Mouse (Mus musculus) activated CD4-positive, CD25-positive, alpha-beta regulatory T cell, adult 4 months (primary cell): ENCODE measurements around the gene Syndig1l. TPM values are rescaled to one million over a fixed set of nuclear protein-coding genes. Genes with fewer than 3 reads are reported as not detected.

Experiments used
- ATAC-seq: one replicate; pipeline ENCODE4 v1.8.0; 2017
- polyA plus RNA-seq, 2 experiments: library from polyadenylated mRNA; unstranded; fragments of 100-300 nt; shearing (Covaris generic); gene quantifications; one replicate each; pipeline ENCODE4 v1.2.1; 2017

Syndig1l gene
- not detected for polyA plus RNA-seq

DNA sequence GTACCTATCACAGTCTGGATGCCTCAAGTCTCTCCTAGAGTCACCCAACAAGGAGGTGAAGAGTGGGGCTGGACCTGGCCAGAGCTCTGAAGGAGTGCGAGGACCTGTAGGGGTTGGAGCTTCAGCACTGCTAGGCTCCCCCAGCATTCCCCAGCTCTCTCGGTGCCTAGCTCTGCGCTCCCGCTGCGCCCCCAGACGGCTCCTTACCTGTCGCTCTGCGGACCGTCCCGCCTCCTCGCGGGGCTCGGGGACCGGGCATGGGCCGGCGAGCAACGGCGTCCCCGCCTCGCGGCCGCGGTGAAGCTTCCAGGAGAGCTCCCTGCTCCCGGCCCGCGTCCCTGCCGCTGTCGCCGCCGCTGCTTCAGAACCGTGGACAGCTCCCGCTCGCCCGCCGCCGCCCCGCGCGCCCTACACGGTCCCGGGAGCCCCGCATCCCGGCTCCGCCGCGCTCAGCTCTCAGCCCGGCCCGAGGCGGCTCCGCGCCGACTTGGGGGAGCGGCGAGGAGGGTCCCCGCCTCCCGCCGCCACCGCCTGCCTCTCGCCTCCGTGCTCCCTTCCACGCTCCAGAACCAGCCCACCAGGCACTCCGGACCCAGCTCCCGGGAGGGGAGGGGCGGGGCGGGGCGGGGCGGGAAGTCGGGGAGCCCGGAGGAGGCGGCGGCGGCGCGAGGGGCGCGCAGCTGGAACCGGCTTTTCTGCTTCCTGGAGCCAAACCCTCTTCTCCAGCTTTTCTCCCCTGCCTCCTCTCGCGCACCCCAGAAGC is at the start of gene Syndig1l:
TSS of gene Syndig1l (minus strand) at position 513 of the 763 bp plus-strand sequence.
- ATAC-seq: no peak

DNA sequence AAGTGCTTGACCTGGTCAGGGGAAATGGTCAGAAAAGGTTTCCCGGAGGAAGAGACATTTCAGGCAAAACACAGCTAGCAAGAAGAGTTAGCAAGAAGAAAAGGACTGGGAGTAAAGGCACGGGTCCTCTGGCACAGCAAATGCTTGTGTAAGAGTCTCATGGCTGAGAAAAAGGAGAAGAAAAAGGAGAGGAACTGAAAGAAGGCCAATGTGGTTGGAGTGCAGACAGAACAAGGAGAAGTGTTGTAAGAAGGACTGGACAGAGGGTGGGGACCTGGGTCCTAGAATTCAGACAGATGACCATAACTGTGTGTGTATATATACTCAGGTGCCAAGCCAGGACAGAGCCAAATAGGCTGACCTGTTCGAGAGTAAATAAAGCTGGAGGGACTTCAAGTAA is 49.5 kb upstream of the Syndig1l start:
- no peak for ATAC-seq

DNA sequence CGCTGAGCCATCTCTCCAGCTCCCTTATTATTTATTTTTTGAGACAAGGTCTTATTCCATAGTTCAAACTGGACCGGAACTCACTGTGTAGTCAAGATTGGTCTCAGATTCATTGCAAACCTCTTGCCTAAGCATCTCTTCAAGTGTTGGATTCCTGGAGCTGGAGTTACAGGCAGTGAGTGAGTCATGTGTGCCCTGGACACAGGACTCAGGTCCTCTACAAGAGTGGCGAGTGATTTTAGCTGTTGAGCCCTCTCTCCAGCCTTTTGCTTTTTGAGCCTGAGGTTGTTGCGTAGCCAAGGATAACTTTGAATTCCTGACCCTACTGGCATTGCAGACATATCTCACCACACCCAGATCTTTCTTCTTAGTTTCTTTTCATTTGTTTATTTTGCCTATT is 47.1 kb upstream of the Syndig1l start:
- no peak for ATAC-seq

DNA sequence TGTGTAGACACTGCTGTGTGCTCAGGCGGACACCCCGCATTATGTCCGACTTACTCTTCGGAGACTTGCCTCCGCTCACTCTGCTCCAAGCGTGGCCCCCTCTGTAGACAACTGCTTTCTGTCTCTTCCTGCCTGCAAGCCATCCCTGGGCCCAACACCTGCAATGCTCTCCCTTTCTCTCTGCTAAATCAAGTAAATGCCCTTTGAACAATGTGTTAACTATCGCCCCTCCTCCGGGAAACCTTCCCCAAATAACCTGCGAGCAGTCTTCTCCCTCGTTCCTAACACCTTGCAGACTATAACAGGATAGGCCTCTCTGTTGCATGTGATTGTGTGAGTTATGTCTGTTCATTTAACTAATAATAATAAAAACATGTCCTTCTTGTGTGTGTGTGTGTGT is 44.9 kb upstream of the Syndig1l start:
- ATAC-seq: no peak

DNA sequence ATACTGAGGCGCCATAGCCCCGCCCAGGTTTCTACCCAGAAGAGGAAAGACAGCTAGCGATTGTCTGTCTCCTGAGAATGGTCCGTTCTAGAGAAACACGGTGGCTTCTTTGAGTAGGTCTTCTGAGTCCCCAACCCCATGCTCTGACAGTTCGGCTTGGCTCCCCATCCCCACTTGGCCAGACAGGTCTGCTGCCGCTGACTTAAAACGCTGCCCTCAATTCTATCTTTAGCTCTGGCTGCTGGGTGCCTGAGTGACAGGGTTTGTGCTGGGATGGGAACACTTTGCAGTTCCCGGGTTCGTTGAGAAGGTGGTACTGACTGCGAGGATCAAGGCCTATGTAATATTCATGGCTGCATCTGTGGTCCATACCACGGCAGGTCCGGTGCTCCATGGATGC is 34.7 kb upstream of the Syndig1l start:
- ATAC-seq: no peak

DNA sequence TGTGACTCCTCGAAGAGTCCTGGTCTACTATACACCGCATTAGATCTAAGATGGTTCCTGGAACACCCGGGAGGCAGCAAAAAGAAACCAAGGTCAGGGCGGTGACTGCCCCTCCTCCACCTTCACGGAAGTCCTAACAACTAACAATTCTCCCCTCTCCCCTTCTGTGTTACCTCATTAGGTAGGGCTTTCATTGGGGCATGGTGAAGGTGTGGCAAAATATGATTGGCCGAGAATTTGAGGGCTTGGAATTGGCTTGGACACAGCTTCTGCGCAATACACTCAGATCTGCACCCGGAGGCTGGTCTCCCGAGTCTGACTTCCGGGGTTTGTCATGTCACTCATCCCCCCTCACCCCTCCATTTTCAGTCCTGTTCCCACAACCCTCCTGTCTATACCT is 29.8 kb upstream of the Syndig1l start:
- ATAC-seq: no peak

DNA sequence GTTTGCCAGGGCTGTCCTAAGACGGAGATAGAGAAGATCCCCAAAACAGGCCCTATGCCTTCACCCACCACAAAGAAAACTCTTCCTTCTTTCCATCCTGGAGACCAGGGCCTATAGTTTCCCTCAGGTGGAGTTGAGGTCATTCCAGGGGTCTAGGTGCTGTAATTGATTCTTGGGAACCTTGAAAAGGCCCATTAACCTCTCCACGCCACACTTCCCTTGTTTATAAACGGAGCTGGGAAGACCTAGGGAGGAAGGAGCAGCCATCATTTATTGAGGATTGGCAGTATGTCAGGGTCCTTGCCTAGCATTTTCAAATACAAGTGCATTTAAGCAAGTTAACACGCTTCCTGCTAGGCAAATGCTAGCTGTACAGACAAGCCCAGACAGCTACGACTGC is 28.8 kb upstream of the Syndig1l start:
- no peak for ATAC-seq

DNA sequence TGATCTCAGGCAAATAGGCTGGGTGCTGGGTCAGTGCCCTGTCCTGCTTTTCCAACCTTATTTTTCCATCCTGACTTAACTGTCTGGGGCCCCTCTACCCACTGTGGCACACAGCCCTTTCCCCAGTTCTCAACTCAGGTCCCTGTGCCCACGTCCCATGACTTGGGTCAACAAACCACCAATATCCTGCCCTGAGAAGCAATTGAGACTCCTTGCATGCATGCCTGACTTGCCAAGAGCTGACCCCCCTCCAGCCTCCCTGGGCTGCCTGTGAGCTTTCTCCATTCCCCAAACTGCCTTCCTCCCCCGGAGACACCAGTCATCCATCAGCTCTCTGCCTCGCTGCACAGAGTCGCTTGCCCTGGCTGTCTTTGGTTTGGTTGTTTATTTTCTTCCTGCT is 28.4 kb upstream of the Syndig1l start:
- no peak for ATAC-seq

DNA sequence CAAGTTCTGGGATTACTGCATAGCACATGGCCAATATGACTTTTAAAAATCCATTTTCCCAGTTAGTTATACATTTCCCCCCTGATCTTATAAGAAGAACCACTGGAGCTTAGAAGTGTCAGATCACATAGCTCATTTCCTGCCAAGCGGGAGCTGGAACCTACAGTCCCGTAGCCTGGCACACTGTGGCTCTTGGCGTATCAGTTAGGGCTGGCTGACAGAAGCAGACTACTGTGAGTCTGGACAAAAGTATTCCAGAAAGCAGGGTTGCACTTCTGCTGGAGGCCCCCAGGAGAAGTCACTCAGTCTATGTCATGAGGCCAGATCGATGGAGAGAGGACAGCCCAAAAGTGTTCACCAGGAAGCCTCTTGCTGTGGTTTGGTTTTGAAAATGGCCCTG is 27.8 kb upstream of the Syndig1l start:
- ATAC-seq: no peak

DNA sequence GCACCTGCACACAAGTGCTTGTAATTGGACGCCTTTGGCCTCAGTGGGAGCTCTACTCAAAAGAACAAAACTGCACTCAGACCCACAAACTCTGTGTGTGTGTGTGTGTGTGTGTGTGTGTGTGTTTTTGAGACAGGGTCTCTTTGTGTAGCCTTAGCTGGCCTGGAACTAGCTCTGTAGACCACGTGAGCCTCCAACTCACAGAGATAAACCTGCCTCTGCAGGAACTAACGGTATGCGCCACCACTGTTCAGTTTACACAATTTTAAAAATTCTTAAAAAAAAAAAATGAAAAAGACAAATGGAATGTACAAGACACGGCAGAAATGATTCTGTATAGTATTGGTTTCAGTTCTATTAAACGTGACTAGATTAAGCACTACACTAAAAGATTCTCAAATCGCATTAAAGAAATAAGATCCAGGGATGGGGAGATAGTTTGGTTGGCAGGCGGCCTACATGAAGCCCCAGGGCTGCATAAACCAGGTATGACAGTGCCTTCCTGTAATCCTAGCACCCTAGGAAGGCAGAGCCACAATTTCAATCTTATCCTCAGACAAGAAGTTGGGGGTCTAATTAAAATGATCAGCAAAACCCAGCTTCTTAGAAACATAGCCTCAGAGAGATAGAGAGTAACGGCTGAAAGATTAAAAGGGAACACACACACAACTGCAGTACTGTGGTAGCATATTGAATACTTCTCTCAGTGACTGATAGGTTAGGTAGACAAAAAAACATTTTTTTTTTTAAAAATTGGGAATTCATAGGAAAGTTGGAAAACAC is 20.0 kb upstream of the Syndig1l start:
- ATAC-seq: no peak

DNA sequence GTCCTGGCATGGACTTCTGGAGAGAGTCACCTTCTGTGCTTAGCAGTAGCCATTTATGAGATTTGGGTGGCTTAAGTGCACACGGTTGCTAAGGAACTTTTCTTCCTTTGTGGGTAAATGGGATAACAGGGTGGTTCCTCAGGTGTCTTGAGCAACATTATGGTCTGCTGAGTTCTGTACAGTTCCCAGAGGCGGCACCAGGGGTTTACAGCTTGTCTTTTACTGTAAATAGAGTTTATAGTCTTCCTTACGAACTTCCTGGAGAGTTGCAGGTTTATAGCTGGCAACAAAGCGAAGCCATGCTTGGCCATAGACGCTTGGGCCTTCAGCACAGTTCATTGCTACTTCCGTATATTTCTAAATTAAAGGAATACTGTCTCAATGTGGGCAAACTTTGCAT is 15.9 kb upstream of the Syndig1l start:
- no peak for ATAC-seq

DNA sequence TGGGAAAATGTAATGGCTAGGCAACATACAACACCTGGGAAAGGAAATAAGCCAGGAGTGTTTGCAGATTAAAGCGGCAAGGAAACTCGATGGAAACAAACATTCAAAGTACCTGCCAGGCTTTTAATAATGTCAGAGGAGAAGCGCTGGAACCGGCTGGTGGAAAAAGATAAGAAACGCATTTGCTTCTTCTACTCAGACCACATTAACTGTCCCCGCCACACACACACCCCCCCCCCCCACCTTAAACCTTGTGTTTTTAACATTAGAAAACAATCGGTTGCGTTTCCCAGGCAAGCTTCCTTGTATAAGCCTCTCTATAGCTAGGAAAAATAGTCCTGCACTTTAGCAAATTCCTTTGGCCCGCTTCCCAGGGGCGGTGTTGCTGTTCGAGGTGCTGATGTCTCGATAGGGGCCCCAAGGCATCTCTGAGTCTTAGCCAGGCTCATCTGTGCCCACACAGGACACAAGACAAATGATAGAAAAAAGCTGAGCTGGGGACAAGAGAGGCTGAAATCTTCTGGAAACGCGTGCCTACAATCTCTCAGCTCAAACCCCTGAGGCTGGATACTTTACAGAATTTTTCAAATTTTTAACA is 11.3 kb upstream of the Syndig1l start:
- no peak for ATAC-seq

DNA sequence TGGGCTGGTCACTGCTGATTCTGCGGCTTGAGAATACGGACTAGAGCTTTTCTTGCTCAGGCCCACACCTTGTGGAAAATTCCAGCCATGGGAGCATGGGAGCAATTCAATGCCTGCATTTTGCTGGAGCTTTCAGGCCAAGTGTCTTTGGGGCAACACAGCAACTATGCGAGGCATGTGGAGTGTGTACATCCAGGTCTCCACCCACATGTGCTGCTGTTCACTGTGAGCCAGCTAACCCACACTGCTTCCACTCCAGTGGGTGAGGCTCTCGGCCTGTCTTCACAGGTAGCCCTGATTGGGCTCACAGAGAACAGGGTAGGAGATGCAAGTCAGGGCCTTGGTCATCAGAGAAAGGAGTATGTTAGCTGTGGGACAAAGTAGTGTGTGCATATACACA is 9.2 kb upstream of the Syndig1l start:
- no peak for ATAC-seq

DNA sequence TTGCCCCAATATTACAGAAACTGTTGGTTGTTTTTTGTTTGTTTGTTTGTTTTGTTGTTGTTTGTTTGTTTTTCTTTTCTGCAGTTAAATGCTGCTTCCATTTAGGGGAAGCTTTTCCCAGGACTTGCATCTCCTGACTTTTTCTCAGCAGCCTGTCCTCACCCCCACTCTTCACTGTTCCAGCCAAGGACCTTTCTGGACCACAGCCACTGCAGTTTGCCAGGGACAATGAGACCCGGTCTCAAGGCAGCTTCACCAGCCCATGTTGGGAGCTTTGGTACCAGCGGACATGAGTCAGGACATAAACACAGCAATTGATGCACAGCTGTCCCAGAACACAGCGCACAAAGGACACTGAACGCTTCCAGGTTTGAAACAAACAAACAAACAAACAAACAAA is 8.3 kb upstream of the Syndig1l start:
- no peak for ATAC-seq

DNA sequence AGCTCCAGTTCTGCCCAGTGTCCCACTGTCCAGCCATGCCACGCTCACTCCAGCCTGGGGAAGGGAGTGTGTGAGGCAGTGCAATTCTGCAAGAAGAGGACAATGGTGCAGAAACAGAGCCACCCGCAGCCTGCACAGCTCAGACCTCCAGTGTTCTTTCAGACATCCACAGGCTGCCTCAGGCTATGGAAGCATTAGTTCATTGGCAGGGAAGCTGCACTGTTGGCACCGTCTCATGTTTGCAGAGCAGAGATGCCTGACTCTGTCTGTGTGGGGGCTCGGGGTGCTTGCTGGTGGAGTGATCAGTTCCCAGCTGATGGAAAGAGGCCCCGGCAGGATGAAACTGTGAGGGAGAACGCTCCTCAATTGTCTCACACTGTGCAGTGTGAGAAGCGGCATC is 4.0 kb upstream of the Syndig1l start:
- no peak for ATAC-seq

DNA sequence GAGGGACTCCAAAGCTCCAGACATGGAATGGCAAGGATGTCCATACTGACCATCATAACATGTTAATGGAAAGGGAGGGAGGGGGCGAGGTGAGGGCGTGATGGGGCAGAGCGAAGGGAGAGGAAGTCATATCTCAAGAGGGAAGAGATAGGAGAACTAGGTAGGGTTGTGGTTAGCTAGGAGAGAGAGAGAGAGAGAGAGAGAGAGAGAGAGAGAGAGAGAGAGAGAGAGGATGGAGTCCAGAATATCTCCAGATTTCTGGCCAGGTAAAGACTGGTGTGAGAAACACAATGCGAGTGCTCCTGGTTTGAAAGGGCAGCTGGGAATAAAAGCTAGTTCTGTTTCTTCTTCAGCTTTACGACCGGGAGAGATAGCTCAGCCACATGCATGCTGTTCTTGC is 6.5 kb downstream of the Syndig1l start:
- no peak for ATAC-seq

DNA sequence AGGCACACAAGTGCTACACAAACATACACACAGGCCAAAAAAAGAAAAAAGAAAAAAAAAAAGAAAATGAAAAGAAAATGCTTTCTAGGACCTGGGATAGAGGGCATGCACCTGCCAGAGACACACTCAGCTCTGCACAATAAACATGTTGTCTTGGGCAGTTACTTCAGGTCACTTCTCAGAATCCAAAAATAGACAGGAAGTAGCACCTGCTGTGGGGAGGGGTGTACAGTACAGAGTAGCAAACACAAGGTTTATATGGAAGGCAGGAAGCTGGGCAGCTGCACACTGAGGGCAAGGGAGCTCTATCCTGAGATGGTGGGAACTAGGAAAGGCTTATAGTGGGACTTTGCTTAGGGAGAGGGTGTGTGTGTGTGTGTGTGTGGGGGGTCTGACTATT is 7.3 kb downstream of the Syndig1l start:
- ATAC-seq: no peak

DNA sequence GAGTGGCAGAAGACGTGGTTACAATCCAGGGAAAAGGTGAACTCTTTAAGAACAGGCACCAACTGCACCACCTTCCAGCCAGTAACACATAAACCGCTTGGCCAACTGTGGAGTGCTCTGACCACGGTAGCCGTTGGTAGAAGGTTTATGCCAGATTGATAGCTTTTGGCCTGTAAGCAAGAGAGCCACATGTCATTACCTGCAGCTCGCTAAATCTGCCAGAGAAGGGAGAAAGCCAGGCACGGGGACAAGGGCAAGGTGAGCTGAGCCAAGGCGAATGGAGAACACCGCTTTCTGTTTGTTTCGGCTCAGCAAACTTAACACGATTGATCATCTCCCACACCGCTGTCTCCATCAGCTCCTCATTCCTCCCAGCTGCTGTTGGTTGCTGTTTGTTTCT is 9.6 kb downstream of the Syndig1l start:
- ATAC-seq: no peak

DNA sequence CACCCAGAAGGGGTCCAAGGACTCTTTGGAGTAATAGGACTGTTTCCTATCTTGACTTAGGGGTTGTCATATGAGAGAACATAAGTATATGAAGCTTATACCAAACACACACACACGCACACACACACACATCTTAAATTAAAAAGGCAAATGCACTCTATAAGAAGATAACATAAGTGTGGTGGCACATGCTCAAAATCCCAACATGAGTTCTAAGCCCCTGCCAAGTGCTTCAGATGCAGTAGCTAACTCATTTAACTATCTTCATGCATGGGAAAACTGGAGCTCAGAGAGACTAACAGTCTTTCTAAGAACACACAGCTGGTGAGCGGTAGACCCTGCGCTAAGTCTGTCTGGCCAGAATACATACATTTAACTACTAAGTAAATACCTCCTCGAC is 11.1 kb downstream of the Syndig1l start:
- no peak for ATAC-seq

DNA sequence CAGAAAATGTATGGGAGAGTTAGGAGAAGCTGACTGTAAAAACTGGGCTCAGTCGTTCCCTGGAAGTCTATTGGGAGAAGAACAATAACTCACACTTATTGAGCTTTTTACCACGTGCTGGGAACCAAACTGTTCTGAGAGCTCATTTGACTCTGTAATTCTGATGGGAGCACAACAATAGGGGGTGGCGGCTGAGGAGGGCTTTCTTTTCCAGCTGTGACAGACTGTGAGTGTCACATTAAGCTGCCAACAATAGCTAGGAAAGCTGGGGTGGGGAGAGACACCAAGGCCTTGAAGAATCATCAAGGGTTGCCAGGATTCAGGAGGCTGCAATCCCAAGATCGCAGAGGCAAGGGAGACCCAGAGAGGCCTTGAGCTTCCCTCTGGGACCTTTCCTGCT is 12.5 kb downstream of the Syndig1l start:
- ATAC-seq: no peak

DNA sequence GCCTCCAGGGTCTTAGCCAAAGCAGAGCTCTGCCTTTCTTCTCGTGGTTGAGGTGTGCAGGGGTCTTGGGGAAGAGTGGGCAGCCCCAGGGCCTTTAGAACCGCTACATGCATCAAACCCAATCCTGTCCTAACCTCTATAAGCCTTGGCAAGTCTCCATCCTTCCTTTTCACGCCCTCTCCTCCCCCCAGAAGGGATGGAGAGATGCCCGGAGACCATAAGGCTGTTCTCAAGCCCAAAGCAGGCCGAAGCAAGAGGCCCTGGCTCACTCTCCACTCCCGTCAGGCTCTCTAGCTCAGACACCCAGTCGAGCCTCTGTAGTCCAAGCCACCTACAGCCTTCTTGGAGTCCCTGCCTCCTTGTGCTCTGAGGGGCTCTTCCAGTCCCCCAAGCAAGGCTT is 14.1 kb downstream of the Syndig1l start:
- ATAC-seq: no peak

DNA sequence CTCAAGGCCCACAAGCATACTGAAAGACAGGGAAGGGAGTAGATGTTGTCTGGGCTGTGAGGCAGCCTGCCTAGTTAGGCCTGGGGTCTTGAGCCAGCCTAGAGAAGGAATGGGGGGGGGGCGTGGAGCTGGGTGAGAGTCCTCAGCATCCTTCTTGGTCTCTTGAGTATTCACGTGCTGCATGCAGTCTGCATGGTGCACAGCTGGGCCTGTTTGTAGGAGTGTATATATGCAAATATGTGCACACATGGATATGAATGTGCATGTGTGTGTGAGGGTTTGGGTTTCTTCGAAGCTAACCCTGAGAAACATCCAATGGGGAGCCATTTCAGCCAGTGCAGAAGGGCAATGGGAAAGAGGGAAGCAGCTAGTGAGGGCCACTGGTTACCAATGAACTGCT is 22.6 kb downstream of the Syndig1l start:
- ATAC-seq: no peak

DNA sequence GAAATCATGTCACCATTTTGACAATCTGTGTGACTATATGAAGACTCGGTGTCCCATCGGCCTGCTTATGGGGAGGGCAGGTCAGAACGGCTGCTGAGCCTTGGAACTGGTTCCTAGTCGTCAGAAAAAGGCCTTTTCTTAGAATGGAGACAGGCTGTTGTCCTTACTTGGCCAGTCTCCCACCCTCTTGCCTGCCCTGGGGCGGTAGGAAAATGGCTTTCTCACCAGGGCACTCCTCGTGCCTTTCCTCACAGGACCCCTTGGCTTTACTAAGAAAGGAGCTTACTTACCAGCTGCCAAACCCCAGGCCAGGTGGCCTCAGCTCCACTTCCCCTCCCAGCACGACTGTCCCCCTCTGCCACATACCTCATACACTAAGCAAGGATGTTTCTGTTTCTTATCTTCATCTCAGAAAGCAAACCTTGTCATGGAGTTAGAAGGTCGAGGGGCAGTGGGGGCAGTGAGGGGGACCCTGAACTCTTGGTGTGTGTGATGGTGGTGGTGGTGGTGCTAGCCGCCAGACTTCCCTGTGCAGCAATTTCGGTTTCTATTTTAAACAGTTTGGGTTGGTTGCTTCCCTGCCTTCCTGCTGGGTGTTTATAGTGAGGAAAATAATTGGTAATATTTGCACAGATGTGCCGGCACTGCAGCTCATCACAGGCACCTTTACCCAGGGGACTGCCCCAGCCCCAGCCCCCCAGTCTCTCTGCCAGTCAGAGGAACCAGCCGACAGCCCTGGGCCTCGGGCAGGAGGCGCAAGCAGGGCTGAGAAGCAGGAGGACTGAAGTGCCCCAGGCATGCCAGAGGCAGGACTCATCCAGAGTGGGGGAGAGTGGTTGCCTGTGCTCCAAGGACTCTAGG is 23.7 kb downstream of the Syndig1l start:
- peak; percentile 63 for ATAC-seq
